8 mouse cellular contexts compared by ENCODE assay signal in the genomic region with DNA sequence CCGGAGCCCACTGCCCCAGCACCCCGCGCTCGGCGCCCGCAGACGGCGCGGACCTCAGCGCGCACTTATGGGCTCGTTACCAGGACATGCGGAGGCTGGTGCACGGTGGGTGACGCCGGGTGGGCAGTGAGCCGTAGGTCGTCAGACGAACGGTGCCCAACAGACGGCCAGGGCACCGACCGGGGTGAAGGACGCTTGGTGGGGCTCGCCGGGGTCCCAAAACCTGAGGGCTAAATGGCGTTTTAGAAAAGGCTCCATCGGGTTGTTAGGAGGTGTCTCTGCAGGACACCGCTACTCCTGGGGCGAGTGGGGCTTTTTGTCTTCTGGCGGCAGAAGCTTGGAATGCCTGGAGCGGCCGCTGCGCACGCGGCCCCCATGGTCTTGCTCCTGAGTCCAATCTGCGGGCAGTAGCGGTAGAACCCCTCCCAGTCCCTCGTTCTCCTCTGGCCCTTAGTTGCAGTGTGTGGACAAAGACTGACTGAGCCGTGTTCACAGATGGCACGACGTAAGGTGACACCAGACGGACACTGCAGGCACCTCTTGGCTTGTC. TPM values are rescaled to one million over a fixed set of nuclear protein-coding genes. Genes with fewer than 3 reads are reported as not detected.
DNase-seq lines count a peak whose midpoint lies in the region; ATAC-seq and TF ChIP-seq lines count a peak whose summit lies in the region.

No protein-coding gene starts in this region.

- WGBS in lung, adult 2 months, result 2% methylated on average over 43 of the region's 43 CpGs
- WGBS in hindbrain, embryonic 10.5 days, result under 1% methylated on average over 43 of the region's 43 CpGs
- under 1% methylated on average over 43 of the region's 43 CpGs for WGBS in liver, embryonic 14.5 days (ENCODE audit: insufficient replicate concordance)
- under 1% methylated on average over 43 of the region's 43 CpGs for WGBS in stomach, embryonic 14.5 days

- no peak for TF ChIP-seq POLR2A in lung, adult 2 months (IDR thresholded peaks at IDR 0.05; ENCODE audit: borderline replicate concordance, extremely low read depth, low read depth, low read length)
- no peak for TF ChIP-seq POLR2A in brain, embryonic 14.5 days (IDR thresholded peaks at IDR 0.05; ENCODE audit: borderline replicate concordance, extremely low read depth, insufficient read depth, insufficient read length, poor library complexity, severe bottlenecking)

- no peak for TF ChIP-seq EP300 in liver, embryonic 14.5 days (IDR thresholded peaks at IDR 0.05; ENCODE audit: low read depth)

- peak; percentile 31 for DNase-seq in lung, adult 2 months
- no peak for DNase-seq in lung, postnatal 36 days
- peak; percentile 65 for DNase-seq in brain, embryonic 14.5 days (ENCODE audit: low read depth)
- DNase-seq in hindbrain, embryonic 10.5 days (ENCODE audit: low spot score), result peak; percentile 57
- DNase-seq in liver, embryonic 14.5 days (ENCODE audit: low read depth in 3 of 3, low spot score in 3 of 3), result no peak
- no peak for DNase-seq in adrenal gland, postnatal 25 days
- DNase-seq in ovary, postnatal 14 days (ENCODE audit: low spot score), result no peak

- no peaks in the 10 kb centered on the region for H3K9me3 ChIP-seq in hindbrain, embryonic 10.5 days
- no peaks in the 10 kb centered on the region for H3K9me3 ChIP-seq in liver, embryonic 14.5 days (ENCODE audit: control insufficient read depth, low read length)
- H3K9me3 ChIP-seq in stomach, embryonic 14.5 days (ENCODE audit: control insufficient read depth, low read depth, low read length), result no peaks in the 10 kb centered on the region

- peak overlapping the region; percentile 90 for H3K9ac ChIP-seq in liver, embryonic 14.5 days (replicated peaks)
- peak overlapping the region; percentile 83 for H3K9ac ChIP-seq in stomach, embryonic 14.5 days (replicated peaks; ENCODE audit: low read depth, low read length)

- H3K4me1 ChIP-seq in lung, adult 2 months (ENCODE audit: control insufficient read depth, insufficient read depth, low read length), result 0 out of 2 replicates have a peak, but pooled peaks cover 2% of the 10 kb centered on the region
- H3K4me1 ChIP-seq in hindbrain, embryonic 10.5 days (replicated peaks), result peaks cover 73% of the 10 kb centered on the region
- peaks cover 31 to 39% of the 10 kb centered on the region in 2 experiments for H3K4me1 ChIP-seq in liver, embryonic 14.5 days (replicated peaks; ENCODE audit: control insufficient read depth in 2 of 2, insufficient read depth in 2 of 2, low read length in 1 of 2)
- H3K4me1 ChIP-seq in stomach, embryonic 14.5 days (ENCODE audit: control insufficient read depth, insufficient read depth, low read length), result peaks cover 34% of the 10 kb centered on the region

- peak overlapping the region; percentile 59 for H3K4me3 ChIP-seq in lung, adult 2 months (replicated peaks; ENCODE audit: extremely low read depth, low read depth, low read length)
- H3K4me3 ChIP-seq in hindbrain, embryonic 10.5 days, result peak overlapping the region; percentile 98
- peak overlapping the region; percentile 73 to 85 for H3K4me3 ChIP-seq in liver, embryonic 14.5 days (ENCODE audit: insufficient read depth in 1 of 2, low read depth in 2 of 2, low read length in 2 of 2)
- peak overlapping the region; percentile 94 for H3K4me3 ChIP-seq in stomach, embryonic 14.5 days (ENCODE audit: low read depth, low read length)

- H3K4me2 ChIP-seq in liver, embryonic 14.5 days (ENCODE audit: low read depth), result peak overlapping the region; percentile 93
- peak overlapping the region; percentile 87 for H3K4me2 ChIP-seq in stomach, embryonic 14.5 days (replicated peaks; ENCODE audit: low read depth, low read length)

- H3K27me3 ChIP-seq in hindbrain, embryonic 10.5 days (ENCODE audit: insufficient read depth, poor library complexity, severe bottlenecking), result no peaks in the 10 kb centered on the region
- H3K27me3 ChIP-seq in liver, embryonic 14.5 days (ENCODE audit: control insufficient read depth, insufficient read depth, low read length), result no peaks in the 10 kb centered on the region
- H3K27me3 ChIP-seq in stomach, embryonic 14.5 days (ENCODE audit: control insufficient read depth, insufficient read depth, low read length), result no peaks in the 10 kb centered on the region

- H3K27ac ChIP-seq in hindbrain, embryonic 10.5 days, result peak overlapping the region; percentile 97
- peak overlapping the region; percentile 50 for H3K27ac ChIP-seq in liver, embryonic 14.5 days
- H3K27ac ChIP-seq in stomach, embryonic 14.5 days (ENCODE audit: low read length), result peak overlapping the region; percentile 87; the same call in 1 of the 2 replicates

- H3K36me3 ChIP-seq in hindbrain, embryonic 10.5 days, result peaks cover 42% of the 10 kb centered on the region
- peaks cover 12% of the 10 kb centered on the region for H3K36me3 ChIP-seq in liver, embryonic 14.5 days (replicated peaks; ENCODE audit: control insufficient read depth, insufficient read depth, low read depth)
- peaks cover 16% of the 10 kb centered on the region for H3K36me3 ChIP-seq in stomach, embryonic 14.5 days (ENCODE audit: control insufficient read depth, insufficient read depth, low read length)

- peak; percentile 1; the same call in 1 of the 2 replicates for ATAC-seq in liver, embryonic 14.5 days (ENCODE audit: insufficient read depth)
- peak; percentile 1; the same call in 1 of the 2 replicates for ATAC-seq in stomach, embryonic 14.5 days (ENCODE audit: insufficient number of reproducible peaks, insufficient read depth, low FRiP score, low read depth)

- no peak for TF ChIP-seq CTCF in lung, adult 2 months (IDR thresholded peaks at IDR 0.05; ENCODE audit: insufficient read depth, low read length)
- TF ChIP-seq CTCF in brain, embryonic 14.5 days (IDR thresholded peaks at IDR 0.05; ENCODE audit: borderline replicate concordance, extremely low read depth, insufficient read depth, insufficient read length), result no peak
- TF ChIP-seq CTCF in liver, embryonic 14.5 days (IDR thresholded peaks at IDR 0.05; ENCODE audit: low read depth), result no peak

RNA-seq across cellular contexts. Expression of a gene that starts 0.5 kb away (rescaled TPM):
- polyA plus RNA-seq in lung, adult 2 months (2012; rRNA removed), result 147 and 266 TPM in 2 replicates
- polyA plus RNA-seq in brain, embryonic 14.5 days (2012; rRNA removed), result 369 and 407 TPM in 2 replicates
- polyA plus RNA-seq in hindbrain, embryonic 10.5 days (2016; fragmentation: Nextera tagmentation; extraction: Ambion mirVana), result 610 and 619 TPM in 2 replicates
- 146 and 164 TPM in 2 replicates for polyA plus RNA-seq in liver, embryonic 14.5 days (2012; rRNA removed)
- polyA plus RNA-seq in liver, embryonic 14.5 days (2014; fragmentation: Nextera tagmentation; extraction: Ambion mirVana), result 161 and 173 TPM in 2 replicates
- 324 and 357 TPM in 2 replicates for polyA plus RNA-seq in stomach, embryonic 14.5 days (2014; fragmentation: Nextera tagmentation; extraction: Ambion mirVana)
- total RNA-seq in adrenal gland, postnatal 25 days (2021), result 33.5 and 39.5 TPM in 2 replicates

RNA-seq across cellular contexts. Expression of a gene that starts 2.6 kb away (rescaled TPM):
- 58.1 and 70.0 TPM in 2 replicates for polyA plus RNA-seq in lung, adult 2 months (2012; rRNA removed)
- polyA plus RNA-seq in brain, embryonic 14.5 days (2012; rRNA removed), result 31.2 and 46.2 TPM in 2 replicates
- polyA plus RNA-seq in hindbrain, embryonic 10.5 days (2016; fragmentation: Nextera tagmentation; extraction: Ambion mirVana), result 67.8 and 74.2 TPM in 2 replicates
- polyA plus RNA-seq in liver, embryonic 14.5 days (2012; rRNA removed), result 21.4 and 26.7 TPM in 2 replicates
- polyA plus RNA-seq in liver, embryonic 14.5 days (2014; fragmentation: Nextera tagmentation; extraction: Ambion mirVana), result 72.8 and 81.7 TPM in 2 replicates
- 65.0 and 80.1 TPM in 2 replicates for polyA plus RNA-seq in stomach, embryonic 14.5 days (2014; fragmentation: Nextera tagmentation; extraction: Ambion mirVana)
- 67.9 and 77.7 TPM in 2 replicates for total RNA-seq in adrenal gland, postnatal 25 days (2021)

RNA-seq across cellular contexts. Expression of a gene that starts 37.1 kb away (rescaled TPM):
- 114 and 136 TPM in 2 replicates for polyA plus RNA-seq in lung, adult 2 months (2012; rRNA removed)
- 28.7 and 35.1 TPM in 2 replicates for polyA plus RNA-seq in brain, embryonic 14.5 days (2012; rRNA removed)
- polyA plus RNA-seq in hindbrain, embryonic 10.5 days (2016; fragmentation: Nextera tagmentation; extraction: Ambion mirVana), result 23.0 and 25.7 TPM in 2 replicates
- 18.9 and 19.9 TPM in 2 replicates for polyA plus RNA-seq in liver, embryonic 14.5 days (2012; rRNA removed)
- 19.3 and 20.7 TPM in 2 replicates for polyA plus RNA-seq in liver, embryonic 14.5 days (2014; fragmentation: Nextera tagmentation; extraction: Ambion mirVana)
- polyA plus RNA-seq in stomach, embryonic 14.5 days (2014; fragmentation: Nextera tagmentation; extraction: Ambion mirVana), result 48.3 and 54.4 TPM in 2 replicates
- 62.2 and 79.5 TPM in 2 replicates for total RNA-seq in adrenal gland, postnatal 25 days (2021)

Comparison
In these comparisons a context has a peak if more than half of its experiments do, and no peak if none do; other contexts are left out.
1. DNase-seq: peak in lung, adult 2 months (single experiment), brain, embryonic 14.5 days (single experiment) and hindbrain, embryonic 10.5 days (single experiment); none in lung, postnatal 36 days (single experiment), liver, embryonic 14.5 days (0 of 3), adrenal gland, postnatal 25 days (single experiment) and ovary, postnatal 14 days (single experiment).
2. Peak in every context shown above with its lines, with median percentiles within 50 percentile points of each other: H3K4me3 ChIP-seq and H3K27ac ChIP-seq.